16 mouse cellular contexts compared by ENCODE assay signal in the genomic region with DNA sequence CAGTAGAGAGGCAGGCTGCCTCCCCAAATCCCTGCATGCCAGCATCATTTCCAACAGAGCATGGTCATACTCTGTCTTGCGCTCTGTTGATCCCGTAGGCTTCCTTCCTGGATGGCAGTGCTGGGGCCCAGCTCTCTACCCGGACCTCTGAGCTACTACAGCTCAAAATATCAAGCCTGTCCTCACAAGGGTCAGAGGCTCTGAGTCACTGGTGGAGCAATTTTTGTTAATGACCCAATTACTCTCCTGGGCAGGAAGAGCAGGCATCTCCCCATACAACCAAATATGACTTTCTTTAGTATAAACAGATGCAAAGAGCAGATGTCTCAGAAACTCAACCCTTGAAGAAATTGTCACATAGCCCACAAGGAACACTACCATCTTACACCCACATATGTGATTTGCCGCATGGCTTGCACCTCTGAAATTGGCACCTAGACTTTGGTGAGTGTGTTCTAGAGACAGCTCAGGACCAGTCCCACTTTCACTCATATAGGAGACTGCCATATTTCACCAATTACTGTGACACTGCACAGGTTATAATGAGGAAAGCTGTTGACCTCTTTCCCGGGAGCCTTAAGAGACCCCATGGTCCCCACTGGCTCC.
A peak's percentile ranks its signal among the peaks of the same experiment; 100 is the strongest.
DNase-seq lines count a peak whose midpoint lies in the region.
"Had no signal": no experiment of that assay in that cellular context is flagged by ENCODE, and none has a peak within 500 bp of the region (broad histone marks: within the 10 kb centered on the region; RNA-seq: fewer than 3 reads in every experiment).

No protein-coding gene starts in this region.

- peak; percentile 50 for DNase-seq in adrenal gland, adult 2 months
- no peak for DNase-seq in adrenal gland, postnatal 25 days
- DNase-seq in frontal cortex, adult 2 months (ENCODE audit: extremely low spot score in 1 of 2, low spot score in 1 of 2) = peak; percentile 37 to 65
- no peak for DNase-seq in frontal cortex, postnatal 14 days (ENCODE audit: low spot score in 2 of 2)
- peak; percentile 38 for DNase-seq in right cerebral cortex, adult 18-20 months
- DNase-seq in right cerebral cortex, postnatal 14 days = no peak
- DNase-seq in adipocyte (ENCODE audit: low spot score) = no peak
- DNase-seq: adrenal gland, adult 8-10 months; adrenal gland, postnatal 14 days; B cell, adult 2 months; cerebellum, adult 11-12 months; cerebellum, adult 2 months; cerebellum, adult 9-10 months; cerebellum, postnatal 10 days; cerebellum, postnatal 25 days; forebrain, postnatal 0 days had no signal

Comparison
In these comparisons a context has a peak if more than half of its experiments do, and no peak if none do; other contexts are left out.
1. DNase-seq: peak in adrenal gland, adult 2 months (single experiment), frontal cortex, adult 2 months (2 of 2) and right cerebral cortex, adult 18-20 months (single experiment); none in adrenal gland, postnatal 25 days (single experiment), frontal cortex, postnatal 14 days (0 of 2), right cerebral cortex, postnatal 14 days (single experiment) and adipocyte (single experiment).